In the genomic region with DNA sequence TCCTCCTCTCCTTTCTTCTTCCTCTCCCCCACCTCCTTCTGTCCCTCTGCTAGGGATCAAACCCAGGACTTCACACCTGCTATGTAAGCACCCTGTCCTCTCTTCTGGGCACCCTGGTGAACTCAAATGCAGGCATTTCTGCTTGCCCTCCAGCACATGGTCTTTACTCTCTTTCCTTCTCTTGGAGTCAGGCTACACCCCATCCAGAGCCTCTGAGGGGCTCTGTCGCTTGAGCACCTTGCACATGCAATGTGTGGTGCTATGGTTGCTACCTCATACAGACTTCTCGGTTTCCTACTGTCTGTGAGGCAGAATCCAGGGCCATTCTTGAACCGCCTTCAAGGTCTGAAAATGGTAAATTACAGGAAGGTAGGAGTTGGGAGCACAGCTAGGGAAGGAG, we compare ENCODE assay signal across 14 mouse cellular contexts. TPM values are rescaled to one million over a fixed set of nuclear protein-coding genes. Genes with fewer than 3 reads are reported as not detected.
A peak's percentile ranks its signal among the peaks of the same experiment; 100 is the strongest.
DNase-seq lines count a peak whose midpoint lies in the region; ATAC-seq and TF ChIP-seq lines count a peak whose summit lies in the region.
"Had no signal": no experiment of that assay in that cellular context is flagged by ENCODE, and none has a peak within 500 bp of the region (broad histone marks: within the 10 kb centered on the region; RNA-seq: fewer than 3 reads in every experiment).

No protein-coding gene starts in this region.

- WGBS in heart, embryonic 12.5 days = 45% methylated on average over 3 of the region's 3 CpGs
- WGBS in liver, embryonic 14.5 days (ENCODE audit: insufficient replicate concordance) = 58% methylated on average over 3 of the region's 3 CpGs
- WGBS in liver, embryonic 12.5 days (ENCODE audit: insufficient replicate concordance) = 64% methylated on average over 3 of the region's 3 CpGs
- WGBS in bone marrow, adult 2 months = 43% methylated on average over 3 of the region's 3 CpGs
- WGBS in intestine, embryonic 14.5 days = 84% methylated on average over 3 of the region's 3 CpGs

- H3K27me3 ChIP-seq in heart, embryonic 12.5 days (replicated peaks) = no peaks in the 10 kb centered on the region
- peaks cover 11% of the 10 kb centered on the region for H3K27me3 ChIP-seq in liver, embryonic 14.5 days (ENCODE audit: control insufficient read depth, insufficient read depth, low read length)
- H3K27me3 ChIP-seq in liver, embryonic 12.5 days (replicated peaks) = peaks cover 89% of the 10 kb centered on the region
- H3K27me3 ChIP-seq in intestine, embryonic 14.5 days (replicated peaks; ENCODE audit: control insufficient read depth, insufficient read depth, low read length) = no peaks in the 10 kb centered on the region
- H3K27me3 ChIP-seq: limb, embryonic 15.5 days had no signal

- peak overlapping the region; percentile 97 for H3K9ac ChIP-seq in heart, embryonic 12.5 days
- H3K9ac ChIP-seq in liver, embryonic 14.5 days (replicated peaks) = no peak overlapping the region
- H3K9ac ChIP-seq in liver, embryonic 12.5 days = no peak overlapping the region
- H3K9ac ChIP-seq in intestine, embryonic 14.5 days (ENCODE audit: low read length) = no peak overlapping the region
- H3K9ac ChIP-seq: limb, embryonic 15.5 days had no signal

- no peak for TF ChIP-seq POLR2A in bone marrow, adult 2 months (IDR thresholded peaks at IDR 0.05; ENCODE audit: borderline replicate concordance, control insufficient read depth, low read depth, low read length)

- no peak for ATAC-seq in heart, embryonic 12.5 days (ENCODE audit: insufficient number of reproducible peaks, low FRiP score)
- ATAC-seq in liver, embryonic 14.5 days (ENCODE audit: insufficient read depth) = no peak
- no peak for ATAC-seq in liver, embryonic 12.5 days
- ATAC-seq in intestine, embryonic 14.5 days (replicated peaks; ENCODE audit: low FRiP score, low TSS enrichment, low read depth) = no peak
- ATAC-seq in monocyte, adult 5-6 weeks (replicated peaks; ENCODE audit: insufficient number of reproducible peaks, low FRiP score, low TSS enrichment, poor library complexity, severe bottlenecking) = no peak

- TF ChIP-seq CTCF in liver, embryonic 14.5 days (IDR thresholded peaks at IDR 0.05; ENCODE audit: low read depth) = no peak
- no peak for TF ChIP-seq CTCF in bone marrow, adult 2 months (IDR thresholded peaks at IDR 0.05; ENCODE audit: control insufficient read depth, insufficient read depth, low read length)

- peak overlapping the region; percentile 90 for H3K4me2 ChIP-seq in heart, embryonic 12.5 days
- H3K4me2 ChIP-seq in liver, embryonic 14.5 days (ENCODE audit: low read depth) = 0 out of 2 replicates have a peak overlapping the region, but pooled peaks have one; percentile 16
- H3K4me2 ChIP-seq in liver, embryonic 12.5 days = no peak overlapping the region; the same call in 1 of the 2 replicates
- H3K4me2 ChIP-seq in intestine, embryonic 14.5 days (ENCODE audit: low read length) = peak overlapping the region; percentile 1; the same call in 1 of the 2 replicates
- H3K4me2 ChIP-seq: limb, embryonic 15.5 days; midbrain, embryonic 11.5 days had no signal

- no peaks in the 10 kb centered on the region for H3K9me3 ChIP-seq in heart, embryonic 12.5 days (replicated peaks)
- H3K9me3 ChIP-seq in liver, embryonic 14.5 days (ENCODE audit: control insufficient read depth, low read length) = no peaks in the 10 kb centered on the region
- H3K9me3 ChIP-seq in liver, embryonic 12.5 days (replicated peaks) = no peaks in the 10 kb centered on the region
- H3K9me3 ChIP-seq in intestine, embryonic 14.5 days (ENCODE audit: control insufficient read depth, low read length) = no peaks in the 10 kb centered on the region
- H3K9me3 ChIP-seq: limb, embryonic 15.5 days had no signal

- H3K4me1 ChIP-seq in heart, embryonic 12.5 days (replicated peaks) = peaks cover 83% of the 10 kb centered on the region
- peaks cover 5 to 51% of the 10 kb centered on the region in 2 experiments; a peak in 2 of 4 replicates for H3K4me1 ChIP-seq in liver, embryonic 14.5 days (replicated peaks; ENCODE audit: control insufficient read depth in 2 of 2, insufficient read depth in 2 of 2, low read length in 1 of 2)
- H3K4me1 ChIP-seq in liver, embryonic 12.5 days = peaks cover 74% of the 10 kb centered on the region
- H3K4me1 ChIP-seq in bone marrow, adult 2 months (ENCODE audit: control insufficient read depth, insufficient read depth, low read length) = peaks cover 4% of the 10 kb centered on the region
- H3K4me1 ChIP-seq in intestine, embryonic 14.5 days (replicated peaks; ENCODE audit: control insufficient read depth, insufficient read depth, low read length) = peaks cover 77% of the 10 kb centered on the region

- TF ChIP-seq EP300 in liver, embryonic 14.5 days (IDR thresholded peaks at IDR 0.05; ENCODE audit: low read depth) = no peak

- 0 out of 2 replicates have a peak, but pooled peaks cover 4% of the 10 kb centered on the region for H3K36me3 ChIP-seq in heart, embryonic 12.5 days
- no peaks in the 10 kb centered on the region for H3K36me3 ChIP-seq in liver, embryonic 14.5 days (replicated peaks; ENCODE audit: control insufficient read depth, insufficient read depth, low read depth)
- no peaks in the 10 kb centered on the region for H3K36me3 ChIP-seq in liver, embryonic 12.5 days
- no peaks in the 10 kb centered on the region for H3K36me3 ChIP-seq in intestine, embryonic 14.5 days (ENCODE audit: control insufficient read depth, insufficient read depth, low read length)
- H3K36me3 ChIP-seq: limb, embryonic 15.5 days had no signal

- H3K4me3 ChIP-seq in heart, embryonic 12.5 days = peak overlapping the region; percentile 90
- H3K4me3 ChIP-seq in liver, embryonic 14.5 days (ENCODE audit: insufficient read depth in 1 of 2, low read depth in 2 of 2, low read length in 2 of 2) = no peak overlapping the region
- no peak overlapping the region for H3K4me3 ChIP-seq in liver, embryonic 12.5 days
- peak overlapping the region; percentile 1 for H3K4me3 ChIP-seq in bone marrow, adult 2 months (replicated peaks; ENCODE audit: control insufficient read depth, low read depth, low read length)
- H3K4me3 ChIP-seq in intestine, embryonic 14.5 days (ENCODE audit: low read depth, low read length) = no peak overlapping the region
- H3K4me3 ChIP-seq: left cerebral cortex, adult 2 months; limb, embryonic 15.5 days; myocyte had no signal

- intact Hi-C loops in heart, postnatal 36 days (cut with DNase I) = no loop called here

- DNase-seq in heart, postnatal 36 days = no peak
- DNase-seq in liver, embryonic 14.5 days (ENCODE audit: low read depth in 3 of 3, low spot score in 3 of 3) = no peak
- DNase-seq in intestine, embryonic 14.5 days (ENCODE audit: low spot score) = no peak
- no peak for DNase-seq in layer of hippocampus, adult 9-11 months
- DNase-seq: adrenal gland, postnatal 10 days; cerebellum, postnatal 14 days had no signal

- peak overlapping the region; percentile 97 for H3K27ac ChIP-seq in heart, embryonic 12.5 days (ENCODE audit: poor library complexity, severe bottlenecking)
- H3K27ac ChIP-seq in liver, embryonic 14.5 days = no peak overlapping the region
- H3K27ac ChIP-seq in liver, embryonic 12.5 days = no peak overlapping the region
- H3K27ac ChIP-seq in bone marrow, adult 2 months (ENCODE audit: control insufficient read depth, insufficient read depth, low read depth, low read length, poor library complexity) = peak overlapping the region; percentile 99; the same call in 1 of the 2 replicates
- no peak overlapping the region for H3K27ac ChIP-seq in intestine, embryonic 14.5 days (ENCODE audit: low read depth)
- H3K27ac ChIP-seq: left cerebral cortex, adult 2 months; limb, embryonic 15.5 days had no signal

RNA-seq across cellular contexts. Expression of gene Rcsd1, which starts 4.7 kb away (rescaled TPM):
- polyA plus RNA-seq in heart, embryonic 12.5 days (2016; fragmentation: Nextera tagmentation; extraction: Ambion mirVana) = 113 and 122 TPM in 2 replicates
- 10 to 100 TPM; 74.2 to 80.7 TPM for total RNA-seq in heart, postnatal 36 days (2021)
- polyA plus RNA-seq in liver, embryonic 14.5 days (2012; rRNA removed) = 3.5 and 4.8 TPM in 2 replicates
- 2.4 and 3.4 TPM in 2 replicates for polyA plus RNA-seq in liver, embryonic 14.5 days (2014; fragmentation: Nextera tagmentation; extraction: Ambion mirVana)
- polyA plus RNA-seq in liver, embryonic 12.5 days (2016; fragmentation: Nextera tagmentation; extraction: Ambion mirVana) = 10.7 and 10.8 TPM in 2 replicates
- polyA plus RNA-seq in bone marrow, adult 2 months (2011; ENCODE audit: insufficient read depth, insufficient read length, low replicate concordance, missing spikeins) = 51.6 and 119 TPM in 2 replicates
- 29.1 and 31.4 TPM in 2 replicates for polyA plus RNA-seq in intestine, embryonic 14.5 days (2014; fragmentation: Nextera tagmentation; extraction: Ambion mirVana)
- total RNA-seq in monocyte, adult 5-6 weeks (2017) = 85.7 to 143 TPM (median 87.9 TPM) in 3 replicates

RNA-seq across cellular contexts. Expression of gene Creg1, which starts 58.7 kb away (rescaled TPM):
- 94.9 and 109 TPM in 2 replicates for polyA plus RNA-seq in heart, embryonic 12.5 days (2016; fragmentation: Nextera tagmentation; extraction: Ambion mirVana)
- 10 to 100 TPM; 78.3 to 93.2 TPM for total RNA-seq in heart, postnatal 36 days (2021)
- polyA plus RNA-seq in liver, embryonic 14.5 days (2012; rRNA removed) = 81.8 and 106 TPM in 2 replicates
- polyA plus RNA-seq in liver, embryonic 14.5 days (2014; fragmentation: Nextera tagmentation; extraction: Ambion mirVana) = 369 and 390 TPM in 2 replicates
- 299 and 300 TPM in 2 replicates for polyA plus RNA-seq in liver, embryonic 12.5 days (2016; fragmentation: Nextera tagmentation; extraction: Ambion mirVana)
- 288 and 312 TPM in 2 replicates for polyA plus RNA-seq in bone marrow, adult 2 months (2011; ENCODE audit: insufficient read depth, insufficient read length, low replicate concordance, missing spikeins)
- polyA plus RNA-seq in intestine, embryonic 14.5 days (2014; fragmentation: Nextera tagmentation; extraction: Ambion mirVana) = 78.7 and 81.2 TPM in 2 replicates
- total RNA-seq in monocyte, adult 5-6 weeks (2017) = 97.4 to 180 TPM (median 175 TPM) in 3 replicates

Comparison
In these comparisons a context has a peak if more than half of its experiments do, and no peak if none do; other contexts are left out.
1. H3K27ac ChIP-seq: peak in heart, embryonic 12.5 days (single experiment) and bone marrow, adult 2 months (single experiment); none in liver, embryonic 14.5 days (single experiment), liver, embryonic 12.5 days (single experiment) and intestine, embryonic 14.5 days (single experiment).
2. H3K4me3 ChIP-seq: peak in heart, embryonic 12.5 days (single experiment) and bone marrow, adult 2 months (single experiment); none in liver, embryonic 14.5 days (0 of 2), liver, embryonic 12.5 days (single experiment) and intestine, embryonic 14.5 days (single experiment).